Mouse (Mus musculus): ENCODE data around the gene Lrrtm3. TPM values are rescaled to one million over a fixed set of nuclear protein-coding genes. Genes with fewer than 3 reads are reported as not detected.

The Lrrtm3 gene
- polyA plus RNA-seq (2017; shearing (Covaris generic)): not detected

GRCm38 (mm10) chr10:64089680-64090460, at the start of gene Lrrtm3:
Gene Lrrtm3 (minus strand): TSS chr10:64090277.
- ATAC-seq: no peak

- no peak for ATAC-seq
Measured at GRCm38 (mm10) chr10:64135481-64135880, 45.4 kb upstream of the Lrrtm3 start.

GRCm38 (mm10) chr10:64133461-64133860, 43.4 kb upstream of the Lrrtm3 start:
- ATAC-seq: no peak

- no peak for ATAC-seq
Measured at GRCm38 (mm10) chr10:64130397-64131150, 40.5 kb upstream of the Lrrtm3 start.

- ATAC-seq: no peak
Measured at GRCm38 (mm10) chr10:64118833-64119232, 28.8 kb upstream of the Lrrtm3 start.

GRCm38 (mm10) chr10:64115246-64115645, 25.2 kb upstream of the Lrrtm3 start:
- ATAC-seq: no peak

- no peak for ATAC-seq
Measured at GRCm38 (mm10) chr10:64096532-64096931, 6.5 kb upstream of the Lrrtm3 start.

GRCm38 (mm10) chr10:64088774-64089460, 1.2 kb downstream of the Lrrtm3 start:
- ATAC-seq: no peak

- no peak for ATAC-seq
Measured at GRCm38 (mm10) chr10:64087936-64088773, 1.9 kb downstream of the Lrrtm3 start.

- ATAC-seq: no peak
Measured at GRCm38 (mm10) chr10:64087521-64087920, 2.6 kb downstream of the Lrrtm3 start.

GRCm38 (mm10) chr10:64086567-64087391, 3.3 kb downstream of the Lrrtm3 start:
- no peak for ATAC-seq

- no peak for ATAC-seq
Measured at GRCm38 (mm10) chr10:64086183-64086566, 3.9 kb downstream of the Lrrtm3 start.

- ATAC-seq: no peak
Measured at GRCm38 (mm10) chr10:64084465-64084864, 5.6 kb downstream of the Lrrtm3 start.

GRCm38 (mm10) chr10:64083813-64084212, 6.3 kb downstream of the Lrrtm3 start:
- ATAC-seq: no peak

- no peak for ATAC-seq
Measured at GRCm38 (mm10) chr10:64082345-64082744, 7.7 kb downstream of the Lrrtm3 start.

GRCm38 (mm10) chr10:64076410-64077052, 13.5 kb downstream of the Lrrtm3 start:
- ATAC-seq: no peak

GRCm38 (mm10) chr10:64075944-64076343, 14.1 kb downstream of the Lrrtm3 start:
- no peak for ATAC-seq

- no peak for ATAC-seq
Measured at GRCm38 (mm10) chr10:64063704-64064103, 26.4 kb downstream of the Lrrtm3 start.

- no peak for ATAC-seq
Measured at GRCm38 (mm10) chr10:64049946-64050345, 40.1 kb downstream of the Lrrtm3 start.

- ATAC-seq: no peak
Measured at GRCm38 (mm10) chr10:64049151-64049550, 40.9 kb downstream of the Lrrtm3 start.

GRCm38 (mm10) chr10:64041892-64042291, 48.2 kb downstream of the Lrrtm3 start:
- ATAC-seq: no peak
